Mouse (Mus musculus) C3H10T1/2 (cell line): ENCODE data around the gene Gm14862. TPM values are rescaled to one million over a fixed set of nuclear protein-coding genes. Genes with fewer than 3 reads are reported as not detected.

Experiments
- polyA plus RNA-seq, 2 experiments: library from polyadenylated mRNA; unstranded; fragments of >200 nt; fragmentation: generic; extraction: Trizol; gene quantifications; one replicate each; pipeline ENCODE4 v1.2.1; 2012; ENCODE audit warnings: missing spikeins in 2 of 2

Gm14862 gene
- not detected for polyA plus RNA-seq

DNA sequence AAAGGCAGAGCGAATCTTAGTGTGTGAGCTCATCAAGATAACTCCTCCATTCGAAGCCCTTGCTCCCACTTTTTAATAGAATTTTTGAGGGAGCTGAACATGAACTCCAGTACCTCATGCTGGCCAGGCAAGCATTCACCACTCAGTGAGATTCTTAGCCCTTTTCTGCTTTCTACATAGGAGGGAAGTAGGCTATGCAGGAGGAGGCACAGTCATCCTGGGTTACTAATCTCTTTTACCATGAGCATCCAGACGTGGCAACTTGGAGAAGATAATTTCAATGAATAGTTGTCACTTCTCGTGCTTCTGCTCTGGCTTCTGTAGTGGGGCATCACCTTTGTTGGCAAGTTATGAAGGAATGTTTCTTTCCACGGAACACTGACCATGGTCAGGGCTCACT, at the start of gene Gm14862:
Gm14862 (minus strand) TSS at position 134 of the 400 bp plus-strand sequence.

DNA sequence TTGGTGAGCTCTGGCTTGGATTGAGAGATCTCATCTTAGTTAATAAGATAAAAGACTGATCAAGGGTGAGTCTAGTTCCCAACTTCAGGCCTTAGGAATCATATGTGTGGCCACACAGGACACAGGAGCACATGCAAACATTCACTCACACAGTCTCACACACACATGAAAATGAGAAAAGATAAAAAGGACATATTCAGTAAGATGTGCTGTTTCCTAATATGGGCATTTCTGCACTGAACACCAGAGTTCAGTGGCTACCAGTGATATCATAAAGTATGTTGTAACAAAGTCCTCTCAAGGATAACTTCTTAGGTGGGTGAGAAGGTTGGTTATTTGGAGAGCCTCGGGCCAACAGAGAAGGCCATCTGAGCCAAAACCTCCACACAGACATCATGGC, 26.8 kb upstream of the Gm14862 start, which contains the start of gene H2al1m:
H2al1m (plus strand) TSS at position 301 of the 400 bp plus-strand sequence.

DNA sequence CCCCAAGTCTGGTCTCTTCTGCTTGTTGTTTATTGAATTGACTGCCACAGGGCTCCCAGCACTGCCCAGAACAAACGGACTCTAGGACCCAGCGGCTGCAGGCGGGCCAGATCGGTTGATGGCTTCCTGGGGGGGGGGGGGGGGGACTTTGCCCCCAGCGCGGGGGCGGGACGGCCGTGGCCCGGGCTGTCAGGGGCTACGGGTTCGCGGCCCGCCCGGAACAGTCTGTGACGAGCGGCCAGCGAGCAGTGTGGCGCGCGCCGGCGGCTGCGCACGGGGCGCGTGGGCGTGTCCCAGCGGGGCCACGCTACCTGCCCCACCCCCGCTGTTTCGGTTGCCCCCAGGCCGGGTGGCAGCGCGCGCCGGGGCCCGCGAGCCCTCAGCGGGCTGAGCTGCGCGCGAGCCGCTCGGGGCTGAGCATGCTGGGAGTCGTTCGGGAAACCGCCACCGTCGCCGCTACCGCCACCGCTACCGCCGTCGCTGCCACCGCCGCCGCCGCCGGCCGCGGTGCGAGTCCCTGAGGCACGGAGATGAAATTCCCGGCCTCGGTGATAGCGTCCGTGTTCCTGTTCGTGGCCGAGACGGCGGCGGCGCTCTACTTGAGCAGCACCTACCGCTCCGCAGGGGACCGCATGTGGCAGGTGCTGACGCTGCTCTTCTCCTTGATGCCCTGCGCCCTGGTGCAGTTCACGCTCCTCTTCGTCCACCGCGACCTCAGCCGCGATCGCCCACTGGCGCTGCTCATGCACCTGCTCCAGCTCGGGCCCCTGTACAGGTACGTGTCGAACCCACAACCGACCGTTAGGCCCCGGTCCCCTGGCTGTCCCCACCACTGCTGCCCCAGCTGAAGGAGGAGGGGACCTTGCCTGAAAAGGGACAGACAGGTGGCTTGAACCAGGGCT, 16.0 kb upstream of the Gm14862 start, which contains the start of gene Xk:
Xk (plus strand) TSS at position 297 of the 902 bp plus-strand sequence.

Other genes starting within 250 kb of the Gm14862 start
- under 1 TPM; 0.05 to 0.07 TPM for gene Fthl17e, start 223.4 kb downstream of the Gm14862 start, polyA plus RNA-seq
- not detected for gene Fthl17f, start 193.9 kb downstream of the Gm14862 start, polyA plus RNA-seq
- not detected for gene 4930402K13Rik, start 152.3 kb downstream of the Gm14862 start, polyA plus RNA-seq
- gene Lancl3, start 57.0 kb downstream of the Gm14862 start, polyA plus RNA-seq: under 1 TPM; 0.02 to 0.15 TPM
- gene Xk, start 15.9 kb upstream of the Gm14862 start, polyA plus RNA-seq: under 1 TPM in 1 of 2 experiments, not detected in 1; 0.01 TPM
- gene H2al1m, start 26.9 kb upstream of the Gm14862 start, polyA plus RNA-seq: not detected
- gene H2al1k, start 93.7 kb upstream of the Gm14862 start, polyA plus RNA-seq: not detected
- gene Cybb, start 230.9 kb upstream of the Gm14862 start, polyA plus RNA-seq: not detected